Mouse (Mus musculus) right cerebral cortex, postnatal 4 days (tissue): ENCODE results near the gene Sdk2.

Source experiments
- DNase-seq: peaks from one replicate; pipeline ENCODE4 v3.0.0-alpha.2; 2022

Gene Sdk2

DNA sequence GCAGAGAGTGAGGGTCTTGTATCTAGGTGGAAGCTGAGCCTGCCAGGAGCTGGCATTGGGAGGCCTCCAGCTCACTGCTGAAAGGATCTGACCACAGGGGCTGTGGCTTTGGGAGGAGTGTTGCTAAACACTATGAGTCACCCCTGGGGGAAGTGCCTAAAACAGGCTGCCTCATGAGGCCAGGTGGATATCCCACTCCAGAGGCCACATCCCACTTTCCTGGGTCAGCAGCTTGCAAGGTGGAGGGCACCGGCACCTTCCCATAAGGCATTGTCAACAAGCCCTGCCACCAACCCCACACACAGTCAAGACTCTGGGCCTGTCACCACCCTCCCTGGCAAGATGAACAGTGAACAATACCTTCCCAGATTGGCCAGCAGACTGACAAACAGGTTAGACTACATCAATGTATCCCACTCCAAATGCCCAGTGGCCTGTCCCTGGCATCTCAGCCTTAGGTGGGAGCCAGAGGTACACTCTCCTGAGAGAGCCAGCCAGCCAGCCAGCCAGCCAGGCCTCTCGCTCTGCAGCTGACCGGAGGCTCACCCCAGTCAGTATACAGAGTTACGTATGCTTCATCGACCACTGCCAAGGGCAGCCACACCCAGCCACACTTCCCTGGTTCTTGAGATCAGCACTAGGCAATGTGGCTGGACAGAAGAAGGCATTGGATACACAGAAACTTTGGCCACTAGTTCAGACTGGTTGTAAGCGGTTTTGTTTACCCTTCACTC is 333.0 kb downstream of the Sdk2 start:
- no peak for DNase-seq

GRCm38 (mm10) chr11:113731945-113732612 is 334.8 kb downstream of the Sdk2 start:
- no peak for DNase-seq

DNA sequence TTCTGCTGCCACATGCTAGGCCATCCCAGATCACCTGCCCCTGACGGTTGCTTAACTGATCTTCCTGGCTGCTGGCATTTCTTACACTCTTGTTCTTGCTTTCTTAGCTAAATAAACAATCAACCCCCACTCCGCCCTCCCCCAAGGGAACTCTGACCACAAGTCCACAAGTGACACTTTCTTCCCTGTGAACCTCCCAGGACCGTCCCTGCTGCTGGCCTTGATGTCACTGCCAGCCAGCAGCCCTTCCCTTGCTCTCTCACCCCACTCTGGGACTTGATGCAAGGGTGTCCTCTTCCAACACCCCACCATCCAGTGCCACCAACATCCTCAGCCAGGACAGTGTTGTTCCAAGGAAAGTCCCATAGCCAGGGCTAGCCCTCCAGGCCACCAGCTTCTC is 336.0 kb downstream of the Sdk2 start:
- no peak for DNase-seq

GRCm38 (mm10) chr11:113729917-113730316 is 336.9 kb downstream of the Sdk2 start:
- DNase-seq: no peak

GRCm38 (mm10) chr11:113729239-113729638 is 337.6 kb downstream of the Sdk2 start:
- DNase-seq: no peak

GRCm38 (mm10) chr11:113727992-113728391 is 338.9 kb downstream of the Sdk2 start:
- DNase-seq: no peak

DNA sequence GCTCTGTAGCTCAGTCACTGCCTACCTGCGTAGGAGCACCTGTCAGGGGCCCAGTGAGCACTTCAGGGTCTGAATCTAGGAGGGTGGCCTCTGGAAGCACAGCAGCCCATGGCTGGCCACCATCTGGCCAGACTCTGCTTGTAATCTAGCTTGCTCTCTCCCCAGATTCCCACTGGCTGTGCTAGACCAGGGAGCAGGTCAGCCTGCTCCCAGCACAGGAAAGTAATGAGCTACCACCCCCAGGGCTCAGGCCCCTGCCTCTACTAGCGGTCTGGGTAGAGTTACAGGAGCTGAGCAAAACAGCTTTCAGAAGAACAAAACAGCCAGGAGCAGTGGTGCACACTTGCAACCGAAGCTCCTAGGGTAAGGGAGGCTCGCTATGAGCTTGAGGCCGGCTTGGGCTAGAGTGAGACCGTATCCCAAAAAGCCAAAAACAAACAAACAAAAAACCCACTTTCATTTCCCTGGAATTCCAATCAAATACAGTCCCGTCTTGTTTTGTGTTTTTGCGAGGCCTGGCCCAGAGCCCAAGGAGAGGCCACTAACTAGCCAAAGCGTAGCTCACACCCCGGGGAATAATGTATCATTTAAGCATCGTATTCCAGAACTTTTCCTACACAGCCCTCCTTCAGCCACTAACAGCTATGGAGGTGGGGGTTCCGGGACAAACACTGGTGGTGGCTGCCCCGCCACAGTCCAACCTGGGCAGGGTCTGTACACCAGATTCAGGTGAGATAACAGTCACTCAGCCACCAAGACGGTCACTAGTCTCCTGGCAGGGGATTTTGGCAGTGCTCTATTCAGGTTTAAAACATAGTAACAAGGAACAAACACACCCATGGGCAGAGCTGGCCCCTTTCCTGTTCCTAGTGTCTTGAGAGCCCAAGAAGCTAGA is 339.6 kb downstream of the Sdk2 start:
- DNase-seq: no peak
